Mouse (Mus musculus) intestine, embryonic 16.5 days (tissue): ENCODE data around the gene Cdkn1b. TPM values are rescaled to one million over a fixed set of nuclear protein-coding genes. Genes with fewer than 3 reads are reported as not detected.

Experiments used
- ATAC-seq: fragments of 200-750 bp; cut with Nextera tagmentation; 2 replicates; pipeline ENCODE4 v1.8.0; 2017; ENCODE audit warnings: moderate TSS enrichment, moderate library complexity
- H3K27ac ChIP-seq: fragments of 300-500 bp; sonication (generic); 2 replicates; pipeline ENCODE4 v1.5.1; 2014; ENCODE audit warnings: mild to moderate bottlenecking, low read length
- H3K27me3 ChIP-seq: fragments of 300-500 bp; sonication (generic); replicated peaks from 2 replicates; pipeline ENCODE4 v1.6.1; 2014; ENCODE audit warnings: low read length, control low read depth, mixed read lengths; ENCODE audit not compliant: control insufficient read depth, insufficient read depth
- H3K36me3 ChIP-seq: fragments of 300-500 bp; sonication (generic); 2 replicates; pipeline ENCODE4 v1.6.1; 2014; ENCODE audit warnings: low read length, control low read depth; ENCODE audit not compliant: control insufficient read depth, insufficient read depth
- H3K4me1 ChIP-seq: fragments of 300-500 bp; sonication (generic); 2 replicates; pipeline ENCODE4 v1.6.1; 2014; ENCODE audit warnings: low read length, control low read depth, mixed read lengths; ENCODE audit not compliant: control insufficient read depth, insufficient read depth
- H3K4me2 ChIP-seq: fragments of 300-500 bp; sonication (generic); 2 replicates; pipeline ENCODE4 v1.6.1; 2014; ENCODE audit warnings: low read depth, low read length, control low read depth
- H3K4me3 ChIP-seq: fragments of 300-500 bp; sonication (generic); 2 replicates; pipeline ENCODE4 v1.5.1; 2014; ENCODE audit warnings: mild to moderate bottlenecking, low read length
- H3K9ac ChIP-seq: fragments of 300-500 bp; sonication (generic); 2 replicates; pipeline ENCODE4 v1.6.1; 2014; ENCODE audit warnings: low read depth, low read length
- H3K9me3 ChIP-seq: fragments of 300-500 bp; sonication (generic); 2 replicates; pipeline ENCODE4 v1.6.1; 2016; ENCODE audit warnings: low read length, control low read depth; ENCODE audit not compliant: control insufficient read depth
- WGBS: fragments of 180-500 bp; shearing (Covaris S2); extraction: QIAGEN DNeasy Blood & Tissue Kit; methylation state at CpG from one replicate; pipeline ENCODE4 v1.1.7; 2014; 5-methylcytosine and 5-hydroxymethylcytosine counted together
- polyA plus RNA-seq: library from polyadenylated mRNA; unstranded; fragments of >200 nt; fragmentation: Nextera tagmentation; extraction: Ambion mirVana; gene quantifications from 2 replicates; pipeline ENCODE4 v1.2.1, GENCODE M21; 2015

Gene Cdkn1b
- polyA plus RNA-seq, 1 experiment from 2014 or later, result 10.6 TPM

DNA sequence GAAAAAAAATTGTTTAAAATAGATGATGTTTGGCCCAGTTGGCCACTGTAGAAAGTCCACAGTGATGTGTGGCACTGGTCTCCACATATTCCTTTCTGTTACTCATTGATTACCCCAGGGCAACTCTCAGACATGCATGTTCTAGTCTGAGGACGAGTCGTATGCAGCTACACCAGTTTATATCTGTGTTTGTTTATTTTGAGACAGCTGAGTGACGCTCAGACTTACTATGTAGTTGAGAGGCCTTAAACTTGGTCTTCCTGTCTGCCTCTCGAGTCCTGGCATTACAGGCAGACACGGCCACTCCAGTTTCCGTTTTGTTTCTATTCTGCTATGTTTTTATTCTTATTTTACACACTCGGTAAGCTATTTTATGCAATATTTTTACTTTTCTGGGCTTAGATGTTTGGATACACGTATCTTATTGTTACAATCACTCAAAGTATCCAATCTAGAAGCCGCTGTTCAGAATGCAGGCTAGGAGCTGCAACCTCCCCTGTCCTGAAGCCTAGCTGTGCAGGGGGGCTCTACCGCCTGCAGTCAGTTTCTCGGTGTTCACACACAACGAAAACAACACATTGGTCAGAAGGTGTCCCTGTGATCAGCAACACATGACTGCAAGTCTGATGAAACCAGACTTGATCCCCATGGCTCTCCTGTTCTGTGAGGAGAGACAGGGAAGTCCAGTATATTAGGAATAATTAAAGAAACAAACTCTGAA, 12.4 kb downstream of the Cdkn1b start:
- WGBS, result 63% methylated on average over 12 of the region's 12 CpGs
- Histone ChIP-seq H3K27ac (no peak overlapping the region), H3K27me3 (no peaks in the 10 kb centered on the region), H3K4me2 (no peak overlapping the region), H3K9me3 (no peaks in the 10 kb centered on the region), H3K4me3 (no peak overlapping the region), H3K36me3 (no peaks in the 10 kb centered on the region), H3K9ac (no peak overlapping the region), H3K4me1 (peaks cover 5% of the 10 kb centered on the region; the same call in 1 of the 2 replicates)
- ATAC-seq, result no peak

DNA sequence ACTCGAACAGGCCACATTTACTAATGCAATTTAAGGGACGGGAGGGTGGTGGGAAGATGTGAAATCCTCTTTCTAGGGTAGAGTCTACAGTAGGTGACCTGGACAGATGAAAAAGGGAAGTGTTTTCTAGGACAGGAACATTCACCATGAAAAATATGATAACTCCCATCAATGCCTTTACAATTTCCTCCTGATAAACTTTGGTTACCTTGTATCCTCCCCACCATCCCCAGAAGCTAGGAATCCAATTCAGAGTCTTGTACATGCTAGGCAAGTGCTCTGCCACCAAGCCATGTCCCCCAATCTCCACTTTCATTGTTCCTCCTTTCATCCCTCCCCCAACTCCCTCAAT, 13.0 kb downstream of the Cdkn1b start:
- 73% methylated on average over 2 of the region's 2 CpGs for WGBS
- Histone ChIP-seq H3K4me3 (no peak overlapping the region), H3K36me3 (no peaks in the 10 kb centered on the region), H3K9me3 (no peaks in the 10 kb centered on the region), H3K4me1 (peaks cover 5% of the 10 kb centered on the region; the same call in 1 of the 2 replicates), H3K27ac (no peak overlapping the region), H3K27me3 (no peaks in the 10 kb centered on the region), H3K9ac (no peak overlapping the region), H3K4me2 (no peak overlapping the region)
- ATAC-seq, result no peak

- Histone ChIP-seq H3K27me3 (no peaks in the 10 kb centered on the region), H3K4me2 (no peak overlapping the region), H3K4me1 (peaks cover 5% of the 10 kb centered on the region; the same call in 1 of the 2 replicates), H3K9ac (no peak overlapping the region), H3K9me3 (no peaks in the 10 kb centered on the region), H3K4me3 (no peak overlapping the region), H3K36me3 (no peaks in the 10 kb centered on the region), H3K27ac (no peak overlapping the region)
- 91% methylated on average over 5 of the region's 5 CpGs for WGBS
- no peak for ATAC-seq
Measured at GRCm38 (mm10) chr6:134934305-134934704, 14.1 kb downstream of the Cdkn1b start.

- H3K36me3 ChIP-seq, result no peaks in the 10 kb centered on the region
- no peak for ATAC-seq
- no peaks in the 10 kb centered on the region for H3K27me3 ChIP-seq
- no peak overlapping the region for H3K4me2 ChIP-seq
- no peaks in the 10 kb centered on the region for H3K4me1 ChIP-seq
- no peak overlapping the region for H3K27ac ChIP-seq
- no peaks in the 10 kb centered on the region for H3K9me3 ChIP-seq
- 79% methylated on average over 4 of the region's 4 CpGs for WGBS
- H3K4me3 ChIP-seq, result no peak overlapping the region
- H3K9ac ChIP-seq, result no peak overlapping the region
Measured at GRCm38 (mm10) chr6:134939781-134940180, 19.6 kb downstream of the Cdkn1b start.

DNA sequence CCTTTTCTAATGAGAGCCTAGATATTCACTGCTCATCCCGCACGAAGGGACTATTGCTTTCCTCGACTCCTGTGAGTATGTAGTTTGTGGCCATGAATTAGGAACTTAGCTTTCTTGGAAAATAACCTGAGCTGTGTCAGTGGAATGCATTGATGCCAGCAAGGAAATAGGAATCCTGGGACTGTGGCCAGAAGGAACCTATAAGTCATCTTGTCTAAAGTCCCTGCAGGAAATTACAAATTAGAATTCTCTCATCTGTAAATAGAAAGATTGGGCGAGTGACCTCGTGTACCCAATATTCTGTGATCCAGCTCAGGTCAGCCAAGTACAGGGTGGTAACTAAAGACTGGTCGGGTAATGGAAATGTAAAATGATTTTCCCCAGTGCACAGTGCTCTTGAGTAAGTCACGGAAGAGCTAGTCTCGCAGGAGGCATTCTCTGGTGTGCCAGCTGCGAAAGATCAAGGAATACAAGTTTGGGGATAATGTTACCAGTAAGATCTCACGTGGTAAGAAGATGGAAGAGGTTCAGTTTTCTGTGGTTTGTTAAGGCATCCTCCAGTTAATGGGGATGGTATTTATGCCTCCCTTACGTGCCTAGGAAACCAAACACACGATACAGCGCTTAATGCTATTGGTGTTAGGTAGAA, 23.7 kb downstream of the Cdkn1b start:
- Histone ChIP-seq H3K4me3 (no peak overlapping the region), H3K27ac (no peak overlapping the region), H3K9ac (no peak overlapping the region), H3K27me3 (no peaks in the 10 kb centered on the region), H3K9me3 (no peaks in the 10 kb centered on the region), H3K4me1 (no peaks in the 10 kb centered on the region), H3K4me2 (no peak overlapping the region), H3K36me3 (no peaks in the 10 kb centered on the region)
- WGBS, result 81% methylated on average over 13 of the region's 13 CpGs
- ATAC-seq, result no peak

DNA sequence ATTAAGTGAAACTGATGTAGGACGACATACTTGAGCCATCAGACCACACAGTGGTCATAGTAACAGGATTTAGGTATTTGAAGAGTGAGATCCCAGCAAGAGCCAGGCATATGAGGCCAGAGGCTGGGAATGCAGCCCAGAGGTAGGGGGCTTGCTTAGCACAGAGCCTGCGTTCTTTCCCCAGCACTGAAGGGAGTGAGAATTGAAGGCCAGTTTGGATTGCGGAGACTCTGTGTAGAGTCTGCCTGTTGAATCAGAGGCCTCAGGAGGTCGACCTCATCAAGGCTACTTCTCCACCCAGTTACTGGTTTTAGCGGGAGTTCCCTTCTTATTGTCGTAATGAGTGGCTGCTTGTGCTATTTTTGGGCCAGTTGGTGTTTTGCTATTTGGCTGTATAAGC, 25.9 kb downstream of the Cdkn1b start:
- Histone ChIP-seq H3K4me2 (no peak overlapping the region), H3K9me3 (no peaks in the 10 kb centered on the region), H3K27ac (no peak overlapping the region), H3K4me3 (no peak overlapping the region), H3K9ac (no peak overlapping the region), H3K4me1 (no peaks in the 10 kb centered on the region), H3K27me3 (no peaks in the 10 kb centered on the region), H3K36me3 (no peaks in the 10 kb centered on the region)
- ATAC-seq, result no peak
- WGBS, result 71% methylated on average over 6 of the region's 6 CpGs

- Histone ChIP-seq H3K4me1 (no peaks in the 10 kb centered on the region), H3K27me3 (no peaks in the 10 kb centered on the region), H3K9me3 (no peaks in the 10 kb centered on the region), H3K4me3 (no peak overlapping the region), H3K9ac (no peak overlapping the region), H3K4me2 (no peak overlapping the region), H3K36me3 (no peaks in the 10 kb centered on the region), H3K27ac (no peak overlapping the region)
- WGBS, result 81% methylated on average over 9 of the region's 9 CpGs
- no peak for ATAC-seq
Measured at GRCm38 (mm10) chr6:134946858-134947257, 26.7 kb downstream of the Cdkn1b start.

DNA sequence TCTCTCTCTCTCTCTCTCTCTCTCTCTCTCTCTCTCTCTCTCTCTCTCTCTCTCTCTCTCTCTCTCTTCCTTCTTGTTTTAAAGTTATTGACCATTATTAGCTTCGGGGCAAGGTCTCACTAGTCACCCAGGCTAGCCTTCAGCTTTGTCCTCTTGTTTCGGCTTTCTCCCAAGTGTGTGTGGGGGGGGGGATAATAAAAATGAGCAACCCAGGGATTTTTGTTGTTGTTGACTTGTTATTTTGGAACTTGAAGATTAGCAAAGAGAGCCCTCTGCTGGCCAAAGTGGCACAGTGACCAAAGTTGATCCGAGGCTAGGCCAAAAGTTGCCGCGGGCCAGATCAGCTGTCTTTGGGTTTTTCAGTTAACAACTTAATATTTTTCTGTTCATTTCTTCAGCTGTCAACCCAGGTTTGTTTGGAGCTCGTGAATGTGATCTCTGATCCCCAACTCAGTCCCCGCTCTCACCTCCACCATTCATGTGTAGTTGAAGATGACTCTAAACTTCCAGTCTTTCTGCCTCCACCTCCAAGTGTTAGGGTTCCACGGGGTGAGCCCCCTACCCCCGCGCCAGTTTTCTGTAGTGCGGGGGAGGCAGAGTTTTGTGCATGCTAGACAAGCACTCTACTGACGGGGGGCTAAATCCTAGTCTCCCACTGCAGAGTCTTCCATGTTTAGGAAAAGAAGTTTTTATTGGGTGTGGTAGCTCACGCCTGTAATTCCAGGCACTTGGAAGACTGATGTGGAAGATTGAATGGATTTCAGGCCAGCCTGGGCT, 27.3 kb downstream of the Cdkn1b start:
- Histone ChIP-seq H3K27ac (no peak overlapping the region), H3K4me2 (no peak overlapping the region), H3K9me3 (no peaks in the 10 kb centered on the region), H3K36me3 (no peaks in the 10 kb centered on the region), H3K4me1 (no peaks in the 10 kb centered on the region), H3K9ac (no peak overlapping the region), H3K4me3 (no peak overlapping the region), H3K27me3 (no peaks in the 10 kb centered on the region)
- 0 out of 2 replicates have a peak, but pooled peaks have one; percentile 11 for ATAC-seq
- WGBS, result 49% methylated on average over 13 of the region's 13 CpGs

DNA sequence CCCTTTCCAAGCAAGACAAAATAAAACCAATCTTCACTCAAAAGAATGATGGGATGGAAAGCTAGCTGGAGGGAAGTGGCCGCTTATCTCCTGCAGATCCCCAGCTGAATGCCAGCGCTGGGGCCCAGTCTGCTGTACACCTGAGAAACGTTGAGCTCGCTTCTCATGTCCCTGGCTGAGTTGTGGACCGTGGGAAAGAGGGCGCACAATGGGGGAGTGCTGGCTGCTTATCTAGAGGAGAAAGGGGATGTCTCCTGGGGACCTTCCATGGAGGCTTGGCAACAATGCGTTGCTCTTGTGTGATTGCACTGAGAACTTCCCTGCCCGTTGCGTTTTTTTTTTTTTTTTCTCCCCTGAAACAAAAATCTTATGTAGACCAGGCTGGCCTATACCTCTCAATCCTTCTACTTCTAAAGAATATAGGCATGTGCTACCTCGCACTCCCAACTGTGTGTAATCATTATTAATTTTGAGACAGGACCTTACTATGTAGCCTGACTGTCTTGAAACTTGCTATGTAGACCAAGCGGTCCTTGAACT, 28.4 kb downstream of the Cdkn1b start:
- Histone ChIP-seq H3K27me3 (no peaks in the 10 kb centered on the region), H3K4me2 (no peak overlapping the region), H3K4me1 (no peaks in the 10 kb centered on the region), H3K27ac (no peak overlapping the region), H3K4me3 (no peak overlapping the region), H3K9ac (no peak overlapping the region), H3K36me3 (no peaks in the 10 kb centered on the region), H3K9me3 (no peaks in the 10 kb centered on the region)
- ATAC-seq, result no peak
- 72% methylated on average over 11 of the region's 11 CpGs for WGBS
